Mouse (Mus musculus) small intestine, adult 2 months (tissue): ENCODE data around the gene Ccdc96. TPM values are rescaled to one million over a fixed set of nuclear protein-coding genes. Genes with fewer than 3 reads are reported as not detected.

Experiments used
- H3K27ac ChIP-seq: fragments of 200-500 bp; 2 replicates; pipeline ENCODE4 v1.5.1; 2012; ENCODE audit warnings: low read depth, low read length, control low read depth, inconsistent platforms; ENCODE audit not compliant: insufficient read depth
- H3K27me3 ChIP-seq: fragments of 200-500 bp; 2 replicates; pipeline ENCODE4 v1.6.1; 2012; ENCODE audit warnings: mild to moderate bottlenecking, moderate library complexity, low read length, inconsistent platforms; ENCODE audit not compliant: control insufficient read depth, insufficient read depth
- H3K36me3 ChIP-seq: fragments of 200-500 bp; 2 replicates; pipeline ENCODE4 v1.6.1; 2012; ENCODE audit warnings: mild to moderate bottlenecking, low read length, control low read depth, inconsistent platforms; ENCODE audit not compliant: control insufficient read depth, insufficient read depth
- H3K4me1 ChIP-seq: fragments of 200-500 bp; 2 replicates; pipeline ENCODE4 v1.6.1; 2012; ENCODE audit warnings: low read length, inconsistent platforms, mixed read lengths; ENCODE audit not compliant: control insufficient read depth, insufficient read depth, insufficient read length
- H3K4me3 ChIP-seq: fragments of 200-500 bp; 2 replicates; pipeline ENCODE4 v1.5.1; 2012; ENCODE audit warnings: low read depth, mild to moderate bottlenecking, control low read depth, inconsistent platforms, low read length, moderate library complexity
- CTCF ChIP-seq: fragments of 200-500 bp; IDR thresholded peaks from 2 replicates; pipeline ENCODE4 v1.5.1; 2012; ENCODE audit warnings: low read depth, mild to moderate bottlenecking, control low read depth, inconsistent platforms, low read length, moderate library complexity, mixed read lengths; ENCODE audit not compliant: insufficient replicate concordance, insufficient read length; ENCODE audit errors: extremely low read depth
- POLR2A ChIP-seq: fragments of 200-500 bp; IDR thresholded peaks from 2 replicates; pipeline ENCODE4 v1.6.1; 2012; ENCODE audit warnings: low read depth, mild to moderate bottlenecking, control low read depth, inconsistent platforms, low read length, moderate library complexity
- WGBS: fragments of 180-500 bp; shearing (Covaris S2); methylation state at CpG from one replicate; pipeline ENCODE4 v1.1.7; 2018; 5-methylcytosine and 5-hydroxymethylcytosine counted together
- polyA plus RNA-seq: library from polyadenylated mRNA; depleted of rRNA; stranded (reverse); fragments of >200 nt; gene quantifications from 2 replicates; pipeline ENCODE4 v1.2.3, GENCODE M21; 2012

Gene Ccdc96
- polyA plus RNA-seq, 1 experiment = not detected

- H3K4me1 ChIP-seq = peaks cover 17% of the 10 kb centered on the region
- H3K4me3 ChIP-seq = peak overlapping the region; percentile 91
- peaks cover 6% of the 10 kb centered on the region for H3K27me3 ChIP-seq
- TF ChIP-seq POLR2A (no peak), CTCF (no peak)
- H3K27ac ChIP-seq = peak overlapping the region; percentile 19; the same call in 1 of the 2 replicates
- no peaks in the 10 kb centered on the region for H3K36me3 ChIP-seq
- WGBS = 3% methylated on average over 58 of the region's 58 CpGs
Observed at GRCm38 (mm10) chr5:36483203-36484101, 936 bp upstream of the Ccdc96 start.

DNA sequence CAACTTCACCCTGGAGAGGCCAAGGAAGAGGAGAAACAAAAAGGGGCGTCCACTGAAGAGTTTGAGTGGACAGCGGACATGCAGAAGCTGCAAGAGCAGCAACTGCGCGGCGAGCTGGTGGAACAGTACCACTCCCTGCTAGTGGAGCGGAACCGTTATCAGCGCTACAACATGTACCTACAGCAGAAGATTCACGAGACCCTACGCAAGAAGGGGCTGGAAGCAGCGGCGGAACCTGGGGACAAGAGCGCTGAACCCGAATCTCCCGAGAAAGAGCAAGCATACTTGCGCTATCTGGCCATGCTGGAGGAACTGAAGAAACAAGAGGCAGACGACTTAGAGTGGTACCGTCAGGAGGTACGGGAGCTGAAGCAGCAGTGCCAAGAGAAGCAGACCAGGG, 918 bp downstream of the Ccdc96 start:
- Histone ChIP-seq H3K4me3 (peak overlapping the region; percentile 66), H3K4me1 (peaks cover 17% of the 10 kb centered on the region), H3K27ac (no peak overlapping the region), H3K36me3 (no peaks in the 10 kb centered on the region), H3K27me3 (peaks cover 6% of the 10 kb centered on the region)
- TF ChIP-seq CTCF (no peak), POLR2A (no peak)
- WGBS = 27% methylated on average over 19 of the region's 19 CpGs

GRCm38 (mm10) chr5:36489225-36489624, 4.8 kb downstream of the Ccdc96 start:
- Histone ChIP-seq H3K27me3 (peaks cover 6% of the 10 kb centered on the region), H3K36me3 (peaks cover 26% of the 10 kb centered on the region), H3K27ac (no peak overlapping the region), H3K4me3 (no peak overlapping the region), H3K4me1 (peaks cover 9% of the 10 kb centered on the region)
- 55% methylated on average over 2 of the region's 2 CpGs for WGBS
- TF ChIP-seq CTCF = peak; percentile 51; the same call in 1 of the 2 replicates
- no peak for TF ChIP-seq POLR2A

- no peak overlapping the region for H3K4me3 ChIP-seq
- H3K27ac ChIP-seq = no peak overlapping the region
- H3K4me1 ChIP-seq = no peaks in the 10 kb centered on the region
- H3K36me3 ChIP-seq = peaks cover 56% of the 10 kb centered on the region
- no peaks in the 10 kb centered on the region for H3K27me3 ChIP-seq
- WGBS = 87% methylated on average over 6 of the region's 6 CpGs
- TF ChIP-seq CTCF (no peak), POLR2A (no peak)
Observed at GRCm38 (mm10) chr5:36493919-36494318, 9.5 kb downstream of the Ccdc96 start.

GRCm38 (mm10) chr5:36494709-36495108, 10.3 kb downstream of the Ccdc96 start:
- no peaks in the 10 kb centered on the region for H3K4me1 ChIP-seq
- H3K27me3 ChIP-seq = no peaks in the 10 kb centered on the region
- TF ChIP-seq CTCF (no peak), POLR2A (no peak)
- H3K36me3 ChIP-seq = peaks cover 57% of the 10 kb centered on the region
- no peak overlapping the region for H3K27ac ChIP-seq
- WGBS = 99% methylated on average over 9 of the region's 9 CpGs
- no peak overlapping the region for H3K4me3 ChIP-seq

GRCm38 (mm10) chr5:36505235-36505634, 20.8 kb downstream of the Ccdc96 start:
- no peaks in the 10 kb centered on the region for H3K4me1 ChIP-seq
- no peak overlapping the region for H3K4me3 ChIP-seq
- no peak overlapping the region for H3K27ac ChIP-seq
- TF ChIP-seq CTCF = no peak
- TF ChIP-seq POLR2A = no peak
- H3K36me3 ChIP-seq = peaks cover 78% of the 10 kb centered on the region
- no peaks in the 10 kb centered on the region for H3K27me3 ChIP-seq
- WGBS = 47% methylated on average over 7 of the region's 7 CpGs

GRCm38 (mm10) chr5:36505643-36506042, 21.3 kb downstream of the Ccdc96 start:
- Histone ChIP-seq H3K4me3 (no peak overlapping the region), H3K36me3 (peaks cover 78% of the 10 kb centered on the region), H3K27ac (no peak overlapping the region), H3K4me1 (no peaks in the 10 kb centered on the region), H3K27me3 (no peaks in the 10 kb centered on the region)
- TF ChIP-seq CTCF = no peak
- no peak for TF ChIP-seq POLR2A
- WGBS = 72% methylated on average over 5 of the region's 5 CpGs
